Mouse (Mus musculus) neural tube, embryonic 12.5 days (tissue): Measurements from ENCODE around the gene Snx17. TPM values are rescaled to one million over a fixed set of nuclear protein-coding genes. Genes with fewer than 3 reads are reported as not detected.

Experiments
- ATAC-seq: fragments of 200-750 bp; cut with Nextera tagmentation; 2 replicates; pipeline ENCODE4 v1.8.0; 2017; ENCODE audit warnings: low read depth, mild to moderate bottlenecking, moderate TSS enrichment, moderate library complexity; ENCODE audit not compliant: low FRiP score
- H3K27ac ChIP-seq: fragments of 300-500 bp; sonication (generic); 2 replicates; pipeline ENCODE4 v1.5.1; 2016
- H3K27me3 ChIP-seq: fragments of 300-500 bp; sonication (generic); replicated peaks from 2 replicates; pipeline ENCODE4 v1.6.1; 2016; ENCODE audit warnings: mild to moderate bottlenecking
- H3K36me3 ChIP-seq: fragments of 300-500 bp; sonication (generic); 2 replicates; pipeline ENCODE4 v1.6.1; 2016; ENCODE audit warnings: mild to moderate bottlenecking
- H3K4me1 ChIP-seq: fragments of 300-500 bp; sonication (generic); 2 replicates; pipeline ENCODE4 v1.6.1; 2016
- H3K4me2 ChIP-seq: fragments of 300-500 bp; sonication (generic); replicated peaks from 2 replicates; pipeline ENCODE4 v1.6.1; 2016; ENCODE audit warnings: mild to moderate bottlenecking
- H3K4me3 ChIP-seq: fragments of 300-500 bp; sonication (generic); 2 replicates; pipeline ENCODE4 v1.5.1; 2016
- H3K9ac ChIP-seq: fragments of 300-500 bp; sonication (generic); 2 replicates; pipeline ENCODE4 v1.6.1; 2016; ENCODE audit warnings: mild to moderate bottlenecking
- H3K9me3 ChIP-seq: fragments of 300-500 bp; sonication (generic); 2 replicates; pipeline ENCODE4 v1.6.1; 2016; ENCODE audit warnings: mild to moderate bottlenecking
- WGBS: fragments of 180-500 bp; shearing (Covaris S2); methylation state at CpG from one replicate; pipeline ENCODE4 v1.1.7; 2016; 5-methylcytosine and 5-hydroxymethylcytosine counted together
- polyA plus RNA-seq: library from polyadenylated mRNA; unstranded; fragments of >200 nt; fragmentation: Nextera tagmentation; extraction: Ambion mirVana; gene quantifications from 2 replicates; pipeline ENCODE4 v1.2.1, GENCODE M21; 2016

The Snx17 gene
- 131 and 134 TPM in 2 replicates for polyA plus RNA-seq

DNA sequence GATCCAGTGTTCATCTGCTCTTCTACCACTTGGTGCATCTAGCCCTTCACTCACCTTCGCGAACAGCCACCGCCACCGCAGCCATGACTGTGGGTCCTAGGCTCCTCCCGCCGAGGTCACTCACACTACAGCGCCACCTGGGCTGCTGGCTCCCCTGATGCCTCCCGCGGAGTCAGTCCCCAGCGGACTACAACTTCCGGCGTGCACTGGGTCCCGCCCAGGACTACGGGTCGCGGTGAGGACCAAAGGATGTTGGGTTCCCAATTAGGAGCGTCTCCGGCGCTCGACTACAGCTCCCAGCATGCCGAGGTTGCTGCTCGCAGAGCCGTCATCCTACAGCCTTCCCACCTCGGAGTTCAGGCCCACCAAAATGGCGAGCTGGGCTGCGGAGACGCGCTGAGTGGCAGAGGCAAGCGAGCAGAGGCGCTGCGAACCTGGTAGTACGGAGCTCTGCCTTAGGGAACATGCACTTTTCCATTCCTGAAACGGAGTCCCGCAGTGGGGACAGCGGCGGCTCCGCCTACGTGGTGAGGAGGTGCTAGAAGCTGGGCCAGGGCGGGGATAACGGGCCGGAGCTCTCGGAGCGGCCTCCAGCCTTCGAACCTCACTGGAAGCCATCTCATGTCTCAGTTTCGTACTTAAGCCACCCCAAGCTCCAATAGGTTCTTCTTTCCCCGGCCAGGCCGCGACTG lies at the start of gene Snx17, which contains the start of gene Eif2b4:
TSS of gene Snx17 (plus strand) at position 289 of the 692 bp plus-strand sequence.
TSS of gene Eif2b4 (minus strand) at position 492 of the 692 bp plus-strand sequence.
- peak; percentile 94 for ATAC-seq
- 0% methylated on average over 48 of the region's 48 CpGs for WGBS

DNA sequence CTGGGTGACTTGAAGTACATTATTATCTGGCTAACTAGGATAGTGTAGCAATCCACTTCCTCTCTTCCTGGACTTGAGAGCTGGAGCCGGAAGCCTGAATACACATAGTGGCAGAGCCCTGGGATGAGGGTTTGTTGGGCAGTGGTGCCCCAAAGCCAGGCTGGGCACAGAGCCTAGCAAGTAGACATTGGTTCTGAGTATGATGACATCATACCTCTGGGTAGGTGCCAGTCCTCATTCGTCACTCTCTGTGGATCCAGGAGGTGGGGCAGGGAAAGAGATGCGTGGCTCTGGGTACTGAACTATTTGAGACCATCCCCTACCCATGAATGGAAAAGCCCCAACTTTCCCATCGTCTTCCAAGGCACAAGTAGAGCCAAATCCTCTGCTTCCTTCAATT lies 43.2 kb upstream of the Snx17 start:
- no peaks in the 10 kb centered on the region for H3K27me3 ChIP-seq
- no peak overlapping the region for H3K27ac ChIP-seq
- no peak overlapping the region for H3K4me2 ChIP-seq
- H3K4me1 ChIP-seq = peaks cover 12% of the 10 kb centered on the region
- H3K9me3 ChIP-seq = no peaks in the 10 kb centered on the region
- no peak for ATAC-seq
- H3K36me3 ChIP-seq = peaks cover 18% of the 10 kb centered on the region
- no peak overlapping the region for H3K4me3 ChIP-seq
- 84% methylated on average over 4 of the region's 4 CpGs for WGBS
- H3K9ac ChIP-seq = no peak overlapping the region

More for the DNA sequence above, at the start of gene Snx17, which contains the start of gene Eif2b4:
- H3K27ac ChIP-seq = peak within 1 kb of the TSS; percentile 54; the same call in 1 of the 2 replicates
- peaks cover 20% of the 10 kb centered on the region for H3K4me1 ChIP-seq
- peak within 1 kb of the TSS; percentile 92 for H3K9ac ChIP-seq
- H3K4me2 ChIP-seq = peak within 1 kb of the TSS; percentile 82
- peaks cover 66% of the 10 kb centered on the region for H3K36me3 ChIP-seq
- no peaks in the 10 kb centered on the region for H3K27me3 ChIP-seq
- H3K9me3 ChIP-seq = no peaks in the 10 kb centered on the region
- peak within 1 kb of the TSS; percentile 83 for H3K4me3 ChIP-seq

DNA sequence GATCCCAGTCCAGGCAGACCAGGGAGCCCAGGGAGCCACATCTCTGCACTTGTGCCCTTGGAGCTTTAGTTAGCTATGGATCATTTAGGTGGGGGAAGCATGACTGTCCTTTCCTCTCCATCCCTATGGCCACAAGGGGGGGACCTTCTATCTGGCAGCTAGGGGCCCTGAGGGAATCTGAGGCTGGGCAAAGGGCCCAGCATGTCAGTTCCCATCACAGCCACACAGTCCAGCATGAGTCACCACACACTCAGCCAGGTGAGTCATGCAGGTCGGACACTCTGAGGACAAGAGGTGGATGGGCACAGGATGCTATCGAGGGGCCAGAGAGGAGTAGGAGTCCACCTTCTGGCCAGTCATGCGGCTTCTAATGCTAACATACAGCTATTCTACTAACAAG lies 41.3 kb upstream of the Snx17 start:
- H3K4me3 ChIP-seq = no peak overlapping the region
- 96% methylated on average over 3 of the region's 3 CpGs for WGBS
- peaks cover 13% of the 10 kb centered on the region for H3K4me1 ChIP-seq
- H3K27me3 ChIP-seq = no peaks in the 10 kb centered on the region
- H3K9ac ChIP-seq = no peak overlapping the region
- ATAC-seq = no peak
- no peaks in the 10 kb centered on the region for H3K9me3 ChIP-seq
- no peak overlapping the region for H3K27ac ChIP-seq
- H3K36me3 ChIP-seq = peaks cover 16% of the 10 kb centered on the region; the same call in 1 of the 2 replicates
- no peak overlapping the region for H3K4me2 ChIP-seq

DNA sequence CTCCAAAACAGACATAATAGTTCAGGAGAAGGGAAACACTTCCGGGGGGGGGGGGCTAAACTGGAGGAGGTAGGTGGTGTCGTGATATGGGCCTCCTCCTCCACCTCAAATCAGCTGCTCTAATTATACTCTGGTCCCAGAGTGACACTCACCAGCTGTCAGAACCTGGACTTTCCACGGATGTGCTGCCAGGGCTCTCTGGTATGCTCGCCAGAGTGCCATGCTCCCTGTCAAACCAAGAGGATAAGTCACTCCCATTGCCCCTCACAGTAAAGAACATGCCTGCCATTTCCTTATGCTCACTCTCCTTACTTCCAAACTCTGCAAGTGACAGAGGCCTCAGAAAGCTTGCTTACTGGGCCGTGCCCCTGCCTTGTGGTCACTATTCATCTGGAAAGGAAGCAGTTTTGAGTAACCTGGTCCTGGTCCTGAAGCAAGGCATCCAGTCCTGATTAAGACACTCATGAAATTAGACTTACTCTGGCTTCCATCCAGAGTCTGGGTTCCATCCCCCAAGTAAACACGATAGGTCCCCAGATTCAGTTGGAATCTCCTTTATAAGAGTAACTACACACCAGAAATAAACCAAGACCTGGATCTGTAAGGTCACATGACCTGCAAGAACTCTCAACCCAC lies 39.4 kb upstream of the Snx17 start:
- WGBS = 43% methylated on average over 6 of the region's 6 CpGs
- Histone ChIP-seq H3K9me3 (no peaks in the 10 kb centered on the region), H3K4me2 (peak overlapping the region; percentile 80), H3K4me3 (peak overlapping the region; percentile 66), H3K36me3 (peaks cover 35% of the 10 kb centered on the region), H3K4me1 (peaks cover 13% of the 10 kb centered on the region), H3K9ac (peak overlapping the region; percentile 59), H3K27me3 (no peaks in the 10 kb centered on the region), H3K27ac (no peak overlapping the region)
- peak; percentile 43 for ATAC-seq

DNA sequence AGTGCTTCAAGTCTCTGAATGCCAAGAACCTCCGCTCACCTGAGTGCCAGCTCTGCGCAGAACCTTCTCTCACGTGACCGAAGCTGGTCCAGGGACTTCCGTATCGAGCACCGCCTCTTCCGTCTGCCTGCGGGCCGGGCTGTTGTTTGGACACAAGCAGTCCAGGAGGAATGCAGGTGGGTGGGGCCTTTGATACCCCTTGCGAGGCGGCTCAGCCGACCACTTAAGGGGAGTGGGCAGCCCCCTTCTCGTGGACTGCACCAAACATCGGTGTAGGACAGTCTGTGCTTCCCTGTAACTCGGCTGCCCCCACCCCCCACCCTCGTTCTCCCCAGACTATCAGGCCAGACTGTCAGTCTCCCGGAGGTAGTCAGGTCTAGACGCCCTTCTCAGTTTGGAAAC lies 38.9 kb upstream of the Snx17 start, which contains the start of gene Mpv17:
TSS of gene Mpv17 (minus strand) at position 100 of the 402 bp plus-strand sequence.
- Histone ChIP-seq H3K9ac (peak within 1 kb of the TSS; percentile 59), H3K4me3 (peak within 1 kb of the TSS; percentile 66), H3K27ac (no peak within 1 kb of the TSS), H3K27me3 (no peaks in the 10 kb centered on the region), H3K36me3 (peaks cover 40% of the 10 kb centered on the region), H3K4me2 (peak within 1 kb of the TSS; percentile 80), H3K9me3 (no peaks in the 10 kb centered on the region), H3K4me1 (peaks cover 13% of the 10 kb centered on the region)
- WGBS = 0% methylated on average over 19 of the region's 19 CpGs
- ATAC-seq = peak; percentile 90

DNA sequence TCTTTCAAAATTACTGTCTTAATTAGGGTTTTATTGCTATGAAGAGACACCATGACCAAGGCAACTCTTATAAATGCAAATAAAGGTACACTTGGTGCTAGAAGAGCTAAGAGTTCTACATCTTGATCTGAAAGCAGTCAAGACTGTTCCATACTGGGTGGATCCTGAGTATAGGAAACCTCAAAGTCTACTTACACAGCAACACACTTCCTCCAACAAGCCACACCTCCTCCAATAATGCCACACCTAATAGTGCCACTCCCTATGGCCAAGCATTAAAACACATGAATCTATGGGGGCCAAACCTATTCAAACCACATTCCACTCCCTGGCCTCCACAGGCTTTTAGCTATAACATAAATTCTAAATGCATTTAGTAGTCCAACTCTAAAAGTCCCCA lies 30.6 kb upstream of the Snx17 start:
- peaks cover 87% of the 10 kb centered on the region for H3K36me3 ChIP-seq
- H3K4me1 ChIP-seq = no peaks in the 10 kb centered on the region
- H3K27ac ChIP-seq = no peak overlapping the region
- H3K9me3 ChIP-seq = no peaks in the 10 kb centered on the region
- H3K27me3 ChIP-seq = no peaks in the 10 kb centered on the region
- H3K4me3 ChIP-seq = no peak overlapping the region
- H3K9ac ChIP-seq = no peak overlapping the region
- H3K4me2 ChIP-seq = no peak overlapping the region
- no peak for ATAC-seq

DNA sequence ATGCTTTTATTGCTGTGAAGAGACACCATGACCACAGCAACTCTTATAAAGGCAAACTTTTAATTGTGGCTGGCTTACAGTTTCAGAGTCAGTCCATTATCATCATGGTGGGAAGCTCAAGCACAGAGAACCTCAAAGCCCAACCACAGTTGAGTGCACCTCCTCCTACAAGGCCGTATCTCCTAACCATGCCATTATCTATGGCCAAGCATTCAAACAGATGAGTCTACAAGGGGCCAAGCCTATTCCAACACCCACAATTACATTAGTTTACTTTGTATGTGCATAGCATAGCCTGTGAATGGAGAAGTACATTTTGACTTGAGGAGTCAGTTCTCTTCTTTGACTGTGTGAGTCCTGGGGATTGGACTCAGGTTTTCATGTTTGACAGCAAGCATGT lies 28.1 kb upstream of the Snx17 start:
- Histone ChIP-seq H3K4me2 (no peak overlapping the region), H3K9ac (no peak overlapping the region), H3K4me3 (no peak overlapping the region), H3K27ac (no peak overlapping the region), H3K4me1 (no peaks in the 10 kb centered on the region), H3K27me3 (no peaks in the 10 kb centered on the region), H3K36me3 (peaks cover 85% of the 10 kb centered on the region), H3K9me3 (no peaks in the 10 kb centered on the region)
- 91% methylated on average over 1 of the region's 1 CpGs for WGBS
- no peak for ATAC-seq

DNA sequence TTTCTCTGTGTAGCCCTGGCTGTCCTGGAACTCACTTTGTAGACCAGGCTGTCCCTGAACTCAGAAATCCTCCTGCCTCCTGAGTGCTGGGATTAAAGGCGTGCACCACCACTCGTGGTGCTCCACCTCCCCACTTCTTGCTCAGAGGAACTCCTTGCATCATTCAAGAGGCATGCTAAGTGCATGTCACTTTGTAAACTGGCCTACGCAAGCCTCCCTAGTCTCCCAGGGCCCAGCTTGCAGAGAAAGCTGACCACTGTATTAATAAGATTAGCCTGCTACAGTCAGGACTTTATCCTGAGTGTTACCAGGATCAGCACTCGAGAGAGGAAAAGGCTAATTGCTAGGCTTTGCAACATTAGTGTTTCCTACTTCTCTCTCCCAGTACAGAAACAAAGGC lies 24.4 kb upstream of the Snx17 start:
- no peak for ATAC-seq

DNA sequence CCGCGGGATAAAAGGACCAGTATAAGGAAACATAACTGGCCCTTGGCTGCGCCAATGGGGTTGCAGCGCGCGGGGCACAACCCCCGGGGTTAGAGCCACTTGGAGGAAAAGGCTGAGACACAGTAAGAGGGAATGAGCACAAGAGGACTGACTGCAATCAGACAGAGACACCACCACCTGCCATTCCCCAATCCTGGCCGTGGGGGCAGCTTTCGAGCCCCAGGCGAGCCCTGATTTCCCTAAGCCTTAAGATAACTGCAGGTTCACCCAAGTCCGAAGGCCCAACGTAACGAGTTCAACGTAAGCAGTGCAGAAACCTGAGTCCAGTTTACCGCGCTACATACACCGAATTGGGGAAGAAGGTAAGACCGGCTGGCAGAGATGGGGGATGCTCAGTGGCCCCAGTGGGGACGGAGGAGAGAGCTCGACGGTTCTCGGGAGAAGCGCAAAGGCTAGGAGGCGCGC lies 13.7 kb upstream of the Snx17 start:
- H3K4me2 ChIP-seq = peak overlapping the region; percentile 93
- peak overlapping the region; percentile 78 for H3K9ac ChIP-seq
- under 1% methylated on average over 25 of the region's 25 CpGs for WGBS
- peaks cover 6% of the 10 kb centered on the region; the same call in 1 of the 2 replicates for H3K4me1 ChIP-seq
- peaks cover 5% of the 10 kb centered on the region for H3K36me3 ChIP-seq
- ATAC-seq = peak; percentile 14; the same call in 1 of the 2 replicates
- H3K4me3 ChIP-seq = peak overlapping the region; percentile 73
- no peaks in the 10 kb centered on the region for H3K9me3 ChIP-seq
- H3K27me3 ChIP-seq = no peaks in the 10 kb centered on the region
- peak overlapping the region; percentile 75; the same call in 1 of the 2 replicates for H3K27ac ChIP-seq

More for the DNA sequence above, 24.4 kb upstream of the Snx17 start:
- no peak overlapping the region for H3K27ac ChIP-seq
- H3K4me3 ChIP-seq = no peak overlapping the region
- WGBS = 92% methylated on average over 4 of the region's 4 CpGs
- H3K4me1 ChIP-seq = no peaks in the 10 kb centered on the region
- no peaks in the 10 kb centered on the region for H3K9me3 ChIP-seq
- H3K4me2 ChIP-seq = no peak overlapping the region
- H3K36me3 ChIP-seq = peaks cover 91% of the 10 kb centered on the region
- no peak overlapping the region for H3K9ac ChIP-seq
- H3K27me3 ChIP-seq = no peaks in the 10 kb centered on the region

DNA sequence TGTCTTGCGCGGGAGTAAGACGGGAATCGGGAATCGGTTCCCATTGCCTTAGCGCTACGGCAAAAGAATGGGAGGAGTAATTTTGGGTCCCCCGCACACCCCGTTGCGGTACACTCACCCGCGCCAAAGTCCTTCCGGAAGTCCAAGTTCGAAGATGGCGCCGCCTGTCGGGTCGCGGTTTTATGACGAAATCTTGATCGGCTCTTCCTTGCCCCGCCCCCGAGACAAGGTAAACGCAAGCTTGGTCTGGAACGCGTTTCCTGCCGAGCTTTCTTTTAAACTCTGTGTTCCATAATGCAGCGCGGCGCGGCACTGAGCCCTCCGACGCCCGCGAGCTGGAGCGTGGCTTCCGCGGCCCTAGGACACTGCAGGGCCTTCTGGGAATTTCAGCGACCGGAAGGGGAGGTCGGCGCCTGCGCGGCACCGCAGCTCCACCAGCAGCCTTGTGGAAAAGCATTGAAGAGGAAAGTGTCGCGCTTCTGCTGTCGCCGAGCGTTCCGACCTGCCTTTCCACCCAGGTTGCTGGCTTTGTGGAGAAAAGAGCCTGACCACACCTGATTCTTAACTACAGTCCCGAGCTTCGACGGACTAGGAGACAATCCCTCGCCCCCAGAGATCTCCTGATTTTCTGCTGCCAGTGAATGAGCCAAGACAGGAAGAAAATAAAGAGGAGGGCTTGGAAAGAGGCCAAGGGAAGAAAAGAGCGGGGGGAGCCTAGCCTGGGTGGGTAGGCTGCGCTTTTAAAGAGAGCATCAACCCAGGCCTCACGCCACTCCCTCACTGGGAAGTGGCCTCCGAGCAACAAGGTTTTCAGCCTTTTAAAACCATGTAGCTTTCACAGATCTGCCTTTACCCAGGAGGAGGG lies 13.0 kb upstream of the Snx17 start, which contains the start of the genes Gm29609 and Gtf3c2:
TSS of gene Gm29609 (minus strand) at position 146 of the 865 bp plus-strand sequence.
TSS of gene Gtf3c2 (minus strand) at position 379 of the 865 bp plus-strand sequence.
- Histone ChIP-seq H3K4me1 (peaks cover 6% of the 10 kb centered on the region; the same call in 1 of the 2 replicates), H3K36me3 (no peaks in the 10 kb centered on the region), H3K4me3 (peak within 1 kb of the TSS; percentile 73), H3K4me2 (peak within 1 kb of the TSS; percentile 93), H3K27ac (peak within 1 kb of the TSS; percentile 75), H3K9me3 (no peaks in the 10 kb centered on the region), H3K9ac (peak within 1 kb of the TSS; percentile 78), H3K27me3 (no peaks in the 10 kb centered on the region)
- under 1% methylated on average over 59 of the region's 59 CpGs for WGBS
- peak; percentile 97 for ATAC-seq

DNA sequence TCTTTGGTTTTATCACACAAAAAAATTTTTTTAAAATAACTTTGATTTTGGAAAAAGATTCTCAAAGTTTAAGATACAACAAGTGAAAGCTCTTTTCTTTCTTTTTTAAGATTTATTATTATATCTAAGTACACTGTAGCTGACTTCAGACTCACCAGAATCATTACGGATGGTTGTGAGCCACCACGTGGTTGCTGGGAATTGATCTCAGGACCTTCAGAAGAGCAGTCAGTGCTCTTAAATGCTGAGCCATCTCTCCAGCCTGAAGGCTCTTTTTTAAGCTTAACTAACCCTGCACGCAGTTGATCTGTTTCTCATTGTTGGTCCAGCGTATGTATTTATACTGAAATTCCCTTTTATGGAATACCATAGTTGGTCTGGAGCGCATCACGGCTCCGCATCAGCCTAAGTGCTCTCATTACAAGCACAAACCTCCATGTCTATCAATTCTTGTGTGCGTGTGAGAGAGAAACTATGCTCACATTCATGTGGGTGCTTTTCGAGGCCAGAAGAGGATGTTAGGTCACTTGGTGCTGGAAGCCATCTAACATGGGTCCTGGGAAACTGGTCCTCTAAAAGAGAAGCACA lies 11.8 kb upstream of the Snx17 start:
- 95% methylated on average over 9 of the region's 9 CpGs for WGBS
- no peaks in the 10 kb centered on the region for H3K9me3 ChIP-seq
- H3K27ac ChIP-seq = no peak overlapping the region
- ATAC-seq = no peak
- H3K27me3 ChIP-seq = no peaks in the 10 kb centered on the region
- H3K36me3 ChIP-seq = no peaks in the 10 kb centered on the region
- no peak overlapping the region for H3K9ac ChIP-seq
- peaks cover 6% of the 10 kb centered on the region; the same call in 1 of the 2 replicates for H3K4me1 ChIP-seq
- no peak overlapping the region for H3K4me2 ChIP-seq
- no peak overlapping the region for H3K4me3 ChIP-seq
